Mouse (Mus musculus) megakaryocyte, embryonic 14.5 days (primary cell): ENCODE results near the gene Rab6a.

Source experiments
- FLI1 ChIP-seq: IDR thresholded peaks from 2 replicates; pipeline ENCODE4 v1.6.1; 2012; ENCODE audit warnings: low read length, inconsistent platforms, mixed read lengths
- GATA1 ChIP-seq: IDR thresholded peaks from 3 replicates; pipeline ENCODE4 v1.6.1; 2012; ENCODE audit warnings: mixed read lengths, low read length, inconsistent platforms, borderline replicate concordance

DNA sequence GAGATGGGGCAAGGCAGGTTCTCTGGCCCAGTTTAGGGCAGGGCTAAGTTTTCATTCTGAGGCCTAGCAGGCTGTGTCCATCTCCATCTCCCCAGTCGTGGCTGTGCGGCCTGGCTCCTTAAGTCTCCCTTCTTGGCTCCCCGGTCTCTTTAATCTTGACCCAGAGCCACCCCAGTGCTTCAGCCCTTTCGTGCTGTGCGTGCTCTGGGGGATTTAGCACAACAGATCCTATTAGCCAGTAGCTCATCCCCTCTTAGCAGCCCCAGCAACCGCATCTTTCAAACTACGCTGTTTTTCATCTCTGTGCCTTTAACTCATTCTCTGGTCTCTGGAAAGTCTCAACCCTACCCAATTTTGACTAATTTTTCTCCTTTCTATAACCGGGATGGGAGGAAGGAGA lies 55.0 kb downstream of the Rab6a start, which contains the start of gene Plekhb1:
- no peak for TF ChIP-seq FLI1
- no peak for TF ChIP-seq GATA1
